Mouse (Mus musculus): ENCODE measurements around the gene Bnipl.

Bnipl gene

GRCm38 (mm10) chr3:95239971-95240370 lies 11.0 kb downstream of the Bnipl start:
- DNase-seq (ENCODE audit: extremely low spot score, low spot score) = no peak

DNA sequence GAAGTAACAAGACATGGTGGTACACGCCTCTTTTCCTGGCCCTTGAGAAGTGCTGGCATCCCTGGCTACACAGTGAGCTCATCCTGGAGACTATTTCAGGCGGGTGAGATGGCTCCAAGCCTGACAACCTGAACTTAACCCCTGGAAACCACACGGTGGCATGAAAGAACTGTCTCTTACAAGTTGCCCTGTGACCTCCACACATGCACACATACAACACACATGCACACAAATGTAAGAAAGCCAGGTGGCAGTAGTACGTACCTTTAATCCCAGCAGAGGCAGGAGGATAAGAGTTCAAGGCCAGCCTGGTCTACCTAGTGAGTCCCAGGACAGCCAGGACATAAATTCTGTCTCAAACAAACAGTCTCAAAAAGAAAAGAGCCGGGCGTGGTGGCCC lies 12.0 kb downstream of the Bnipl start:
- no peak for DNase-seq (ENCODE audit: extremely low spot score, low spot score)

- DNase-seq (ENCODE audit: extremely low spot score, low spot score) = no peak
Observed at GRCm38 (mm10) chr3:95237541-95238099, 13.4 kb downstream of the Bnipl start.

DNA sequence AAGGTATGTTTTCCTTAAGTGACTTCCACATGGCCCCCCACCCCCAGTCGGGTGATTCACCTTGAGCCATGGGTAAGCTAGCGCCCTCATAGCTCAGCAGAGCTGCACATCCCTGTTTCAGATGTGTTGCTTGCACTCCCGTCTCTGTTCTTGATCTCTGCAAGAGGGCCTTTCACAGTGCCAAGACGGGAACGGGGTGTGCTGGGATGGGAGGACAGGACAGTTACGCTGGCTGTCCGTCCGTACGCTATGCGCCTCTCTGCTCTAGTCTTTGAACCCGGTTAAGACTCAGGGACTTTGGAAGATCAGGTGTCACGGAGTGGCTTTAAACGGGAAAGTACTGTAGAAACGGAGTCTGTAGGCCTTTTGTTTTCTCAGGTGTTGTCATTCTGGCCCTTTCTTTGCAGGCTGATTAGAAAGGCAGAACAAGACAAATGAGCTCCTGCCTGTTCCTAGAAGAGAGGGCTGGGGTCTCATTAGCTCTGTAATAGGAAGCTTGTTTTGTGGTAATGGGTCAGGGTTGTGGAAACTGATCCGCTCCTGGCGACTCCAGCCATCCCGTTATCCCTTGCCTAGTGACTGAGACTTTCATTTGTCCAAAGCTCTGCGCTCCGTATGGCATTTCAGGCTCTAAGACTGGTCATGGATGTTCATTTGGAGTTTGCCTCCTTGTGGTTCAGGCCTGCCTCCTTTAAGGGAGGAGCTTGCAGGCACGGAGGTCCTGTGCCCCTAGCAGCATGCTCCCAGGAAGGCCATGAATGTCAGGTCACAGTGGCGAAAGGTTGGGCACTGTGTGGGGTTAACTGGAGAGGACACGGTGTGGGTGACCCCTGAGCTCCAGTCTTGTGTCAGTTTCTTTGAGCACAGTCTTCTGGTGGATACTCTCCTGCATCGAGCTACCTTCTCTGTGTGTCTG lies 15.3 kb downstream of the Bnipl start:
- no peak for DNase-seq (ENCODE audit: extremely low spot score, low spot score)

DNA sequence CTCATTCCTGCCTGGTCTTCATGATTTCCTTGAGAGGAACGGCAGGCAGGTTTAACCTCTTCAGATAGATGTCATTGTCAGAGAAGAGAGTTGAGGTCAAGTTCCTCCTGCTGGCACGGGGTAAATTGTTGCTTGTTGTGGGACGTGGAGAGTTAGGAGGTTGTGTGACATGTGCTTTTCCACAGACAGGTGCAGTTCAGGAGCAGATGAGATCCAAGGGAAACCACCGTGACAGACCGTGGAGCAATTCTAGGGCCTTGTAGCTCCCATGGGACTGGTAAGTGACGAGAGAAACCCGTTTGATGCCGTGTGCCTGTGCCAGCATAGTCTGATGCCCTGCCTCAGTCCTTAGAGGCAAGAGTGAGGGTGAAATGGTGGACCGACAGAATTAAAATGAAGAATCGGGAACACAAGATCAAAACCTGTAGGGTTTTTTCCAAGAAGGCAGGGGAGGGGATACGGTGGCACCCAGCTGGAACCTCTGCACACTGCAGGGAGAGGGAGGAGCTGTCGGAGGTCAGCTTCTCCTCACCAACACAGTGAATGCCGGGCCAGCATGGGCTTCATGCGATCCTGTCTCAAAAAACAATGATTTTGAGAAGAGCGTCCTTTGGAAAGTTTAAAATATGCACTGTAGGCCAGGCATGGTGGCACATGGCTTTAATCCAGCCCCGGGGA lies 17.6 kb downstream of the Bnipl start:
- no peak for DNase-seq (ENCODE audit: extremely low spot score, low spot score)

DNA sequence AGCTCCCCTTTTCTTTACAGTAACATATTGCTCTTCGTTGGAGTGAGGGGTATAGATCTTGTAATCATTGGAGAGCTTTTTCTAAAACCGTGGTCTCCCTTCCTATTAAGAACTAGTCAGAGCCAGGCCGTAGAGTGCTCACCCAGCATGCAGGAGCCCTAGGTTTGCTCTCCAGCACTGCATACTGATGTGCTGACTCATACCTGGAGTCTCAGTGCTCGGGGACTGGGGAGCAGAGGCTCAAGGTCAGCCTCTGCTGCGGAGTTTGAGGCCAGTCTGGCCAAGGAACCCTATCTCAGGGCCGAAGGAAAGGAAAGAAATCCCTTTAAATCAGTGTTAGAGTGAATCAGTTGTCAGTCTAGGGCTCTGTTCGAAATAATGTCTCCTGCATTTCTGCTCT lies 18.2 kb downstream of the Bnipl start:
- DNase-seq (ENCODE audit: extremely low spot score, low spot score) = no peak

DNA sequence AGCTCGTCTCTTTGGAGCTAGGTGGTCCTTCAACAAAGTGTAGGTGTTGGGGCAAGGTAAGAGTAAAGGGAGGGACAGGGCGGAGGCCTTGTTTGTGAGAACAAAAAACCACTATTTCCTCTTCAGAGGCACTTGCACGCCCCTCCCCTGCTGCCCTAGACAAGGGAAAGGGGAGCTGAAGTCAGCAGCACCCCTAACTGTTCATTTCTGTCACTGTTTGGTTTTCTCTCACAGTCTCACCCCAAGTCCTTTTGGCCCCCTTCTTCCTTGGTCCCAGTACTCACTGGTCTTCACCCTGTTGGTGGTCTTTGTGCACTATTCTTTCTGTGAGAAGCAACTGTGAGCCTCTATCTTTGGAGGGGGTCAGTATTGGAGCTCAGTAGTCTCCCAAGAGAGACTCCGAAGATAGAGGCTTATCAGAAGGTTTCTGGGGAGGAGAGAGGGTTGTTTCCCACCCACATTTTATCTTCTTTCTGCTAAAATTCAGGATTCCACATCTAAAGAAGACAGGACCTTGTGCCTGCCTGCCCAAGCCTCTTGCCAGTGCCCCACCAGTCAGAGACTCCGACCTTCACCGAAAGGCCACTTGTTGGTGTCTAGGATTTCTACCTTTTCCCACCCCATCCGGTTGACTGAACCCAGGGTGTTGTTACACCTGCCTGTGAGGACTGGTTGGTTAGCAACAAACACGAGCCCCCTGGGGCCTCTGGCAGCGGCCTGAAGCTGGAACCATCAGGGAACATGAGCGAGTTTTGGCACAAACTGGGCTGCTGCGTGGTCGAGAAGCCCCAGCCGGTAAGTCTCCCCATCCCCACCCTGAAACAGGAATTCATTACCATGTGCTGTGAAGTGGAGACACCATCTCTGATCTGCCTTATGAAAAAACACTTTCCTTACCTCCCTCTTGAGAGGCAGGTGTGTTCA lies 19.4 kb downstream of the Bnipl start, which contains the start of gene Mllt11:
Gene Mllt11, minus strand, starts transcription at position 874 of the 924 bp plus-strand sequence.
- no peak for DNase-seq (ENCODE audit: extremely low spot score, low spot score)

DNA sequence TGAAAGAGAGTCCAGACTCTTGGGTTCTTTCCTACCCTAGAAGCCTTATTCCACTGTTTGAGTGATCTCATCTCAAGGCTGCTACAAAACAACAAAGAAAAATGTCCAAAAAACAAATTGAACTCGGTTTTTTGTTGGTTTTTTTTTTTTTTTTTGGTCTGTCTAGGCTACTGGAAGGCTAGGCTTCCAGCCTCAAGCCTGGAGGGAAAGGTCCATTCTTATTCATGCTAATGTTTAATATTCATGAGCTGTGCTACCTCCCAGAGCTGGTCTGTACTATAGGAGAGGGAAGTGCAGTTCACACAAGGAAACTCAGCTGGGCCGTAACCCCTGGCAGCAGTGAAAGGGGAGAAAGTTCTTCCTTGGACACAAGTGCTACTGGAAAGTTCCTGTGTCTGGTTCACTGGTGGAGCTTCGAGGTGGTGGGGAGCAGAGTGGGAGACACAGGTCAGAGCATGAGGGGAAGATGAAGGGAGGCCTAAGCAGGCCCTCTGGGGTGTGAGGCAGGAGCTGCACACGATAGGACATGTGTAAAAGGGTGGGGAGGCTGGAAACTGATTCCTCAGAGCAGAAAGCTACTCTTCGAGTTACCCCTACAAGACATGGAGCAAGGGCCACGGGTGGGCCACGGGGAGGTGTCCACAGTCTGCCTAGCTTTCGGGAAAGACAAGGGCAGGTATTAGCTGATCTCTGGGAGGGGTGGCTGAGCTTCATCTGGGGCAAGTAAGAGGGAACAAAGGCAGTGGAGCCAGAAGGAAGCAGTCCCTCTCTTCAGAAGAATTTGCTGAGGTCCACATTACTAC lies 20.3 kb downstream of the Bnipl start:
- peak; percentile 24 for DNase-seq (ENCODE audit: extremely low spot score, low spot score)

DNA sequence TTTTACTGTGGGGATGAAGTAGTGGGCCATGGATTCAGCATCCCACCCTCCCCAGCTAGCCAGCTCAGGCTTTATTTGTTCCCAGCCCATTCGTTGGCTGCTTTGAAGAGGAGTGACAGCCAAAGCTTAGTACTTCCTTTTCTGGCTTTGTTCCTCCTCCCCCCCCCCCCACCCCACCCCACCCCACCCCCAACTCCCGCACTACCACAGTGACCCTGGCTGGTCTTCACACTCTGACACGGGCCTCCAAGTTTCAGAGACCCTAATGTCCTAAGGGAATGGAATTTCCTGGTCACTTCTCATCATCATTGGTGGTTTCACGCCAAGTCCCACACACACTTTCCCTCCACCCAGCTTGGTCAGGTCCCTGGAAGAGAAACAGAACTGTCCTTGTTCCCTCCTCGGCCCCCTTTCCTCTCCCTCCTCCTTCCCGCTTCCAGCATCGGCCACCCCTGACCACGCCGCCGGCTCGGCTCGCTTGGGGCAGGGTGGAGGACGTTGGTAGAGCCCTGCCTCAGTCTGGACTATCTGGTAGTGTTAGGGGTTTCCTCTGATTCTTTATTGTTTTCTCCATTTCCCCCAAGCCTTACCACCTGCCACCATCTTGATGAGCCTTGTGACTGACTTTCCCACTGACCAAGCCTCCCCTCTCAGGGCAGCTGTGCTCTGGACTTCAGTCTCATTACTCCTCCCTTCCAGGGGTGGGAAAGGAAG lies 21.1 kb downstream of the Bnipl start:
- DNase-seq (ENCODE audit: extremely low spot score, low spot score) = peak; percentile 57

DNA sequence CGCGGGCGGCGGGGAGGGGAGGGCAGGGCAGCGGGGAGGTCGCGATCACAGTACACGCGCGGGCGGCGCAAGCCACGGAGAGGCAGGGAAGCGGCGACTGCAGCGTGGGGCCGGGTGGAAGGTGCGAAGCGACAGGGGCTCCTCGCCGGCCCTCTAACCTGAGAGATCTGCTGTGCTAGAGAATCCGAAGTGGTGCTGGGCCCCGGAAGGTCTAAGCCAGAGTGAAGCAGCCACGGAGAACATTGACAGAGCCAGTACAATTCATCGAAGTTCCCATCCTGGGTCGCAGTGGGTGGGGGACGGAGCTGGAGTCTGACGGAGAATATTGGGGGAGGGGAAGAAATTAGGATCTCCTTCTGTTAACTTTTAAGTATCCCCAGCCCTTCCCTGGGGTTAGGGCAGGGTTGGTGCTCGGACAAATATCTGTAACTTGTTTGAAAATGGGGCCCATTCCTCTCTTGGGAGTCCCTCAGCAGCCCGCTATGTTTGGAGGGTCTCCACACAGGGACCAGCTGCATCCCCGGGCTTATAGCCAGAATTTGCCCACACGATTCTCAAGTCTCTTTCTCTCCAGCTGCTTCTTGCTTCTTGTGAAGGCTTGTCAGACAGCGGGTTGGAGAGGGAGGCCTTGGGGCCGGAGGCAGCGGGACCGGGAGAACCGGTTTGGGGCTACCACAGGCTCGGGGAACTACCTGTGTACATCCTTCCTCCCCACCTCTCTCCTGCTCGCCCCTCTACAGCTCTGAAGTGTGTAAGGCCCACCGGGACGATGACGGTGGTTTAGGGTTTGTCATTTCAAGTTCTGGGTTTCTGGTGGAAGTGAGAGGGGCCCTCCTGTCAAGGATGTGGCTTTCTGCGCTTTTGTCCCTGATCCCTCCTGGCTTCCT lies 21.9 kb downstream of the Bnipl start:
- peak; percentile 59 for DNase-seq (ENCODE audit: extremely low spot score, low spot score)

DNA sequence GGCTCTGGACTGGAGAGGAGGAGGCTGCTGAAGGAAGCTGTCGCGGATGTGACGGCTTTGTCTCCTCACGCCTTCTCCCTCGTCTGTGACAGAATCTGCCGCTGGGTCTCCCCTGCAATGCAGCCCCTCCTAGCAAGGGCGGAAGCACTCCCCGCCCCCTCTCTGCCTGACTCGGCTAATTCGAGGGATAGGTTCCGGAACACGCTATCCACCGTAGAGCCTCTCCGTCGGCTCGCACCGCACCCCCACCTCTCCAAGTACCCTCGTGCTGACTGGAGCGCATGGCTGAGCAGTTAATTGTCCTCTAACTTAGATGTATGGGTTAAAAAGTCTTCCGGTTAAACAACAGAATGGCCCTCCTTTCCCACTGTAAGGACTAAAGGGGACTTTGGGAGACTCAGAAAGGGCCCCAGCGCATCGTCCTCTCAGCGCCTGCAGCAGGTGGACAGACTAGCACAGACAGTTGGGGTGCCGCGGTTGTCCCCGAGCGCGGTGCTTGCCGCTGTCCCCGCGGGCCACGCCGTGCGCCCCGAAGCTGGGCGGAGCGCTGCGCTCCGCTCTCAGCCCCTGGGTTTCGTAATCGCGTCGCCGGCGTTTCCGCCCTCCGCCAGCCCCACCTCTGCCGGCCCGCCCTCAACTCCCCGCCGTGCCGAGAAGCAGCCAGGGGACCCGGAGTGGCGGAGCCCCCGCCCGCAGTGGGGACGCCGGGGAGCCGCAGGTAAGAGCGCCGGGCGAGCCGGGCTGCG lies 22.7 kb downstream of the Bnipl start, which contains the start of gene Cdc42se1:
Gene Cdc42se1, plus strand, starts transcription at position 585 of the 746 bp plus-strand sequence.
- peak; percentile 88 for DNase-seq (ENCODE audit: extremely low spot score, low spot score)

DNA sequence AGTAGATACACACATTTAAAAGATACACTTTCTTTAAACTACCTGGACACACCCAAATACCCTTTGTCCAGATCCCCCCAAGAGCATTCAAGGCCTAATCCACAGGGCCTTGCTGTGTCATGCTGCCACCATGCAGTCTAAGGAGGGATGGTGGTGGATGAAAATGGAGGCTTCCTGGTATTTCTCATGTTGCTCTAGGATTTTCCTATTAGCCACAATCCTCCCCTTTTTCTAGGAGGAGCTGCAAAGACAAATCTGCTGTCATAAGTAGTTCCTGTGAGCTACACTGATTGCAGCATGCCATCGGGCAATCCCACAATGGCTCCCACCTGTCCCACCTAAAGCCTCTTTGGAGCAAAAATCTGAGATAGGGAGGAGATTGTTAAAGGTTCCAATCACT lies 23.8 kb downstream of the Bnipl start:
- no peak for DNase-seq (ENCODE audit: extremely low spot score, low spot score)

- DNase-seq (ENCODE audit: extremely low spot score, low spot score) = no peak
Observed at GRCm38 (mm10) chr3:95224295-95224694, 26.7 kb downstream of the Bnipl start.

DNA sequence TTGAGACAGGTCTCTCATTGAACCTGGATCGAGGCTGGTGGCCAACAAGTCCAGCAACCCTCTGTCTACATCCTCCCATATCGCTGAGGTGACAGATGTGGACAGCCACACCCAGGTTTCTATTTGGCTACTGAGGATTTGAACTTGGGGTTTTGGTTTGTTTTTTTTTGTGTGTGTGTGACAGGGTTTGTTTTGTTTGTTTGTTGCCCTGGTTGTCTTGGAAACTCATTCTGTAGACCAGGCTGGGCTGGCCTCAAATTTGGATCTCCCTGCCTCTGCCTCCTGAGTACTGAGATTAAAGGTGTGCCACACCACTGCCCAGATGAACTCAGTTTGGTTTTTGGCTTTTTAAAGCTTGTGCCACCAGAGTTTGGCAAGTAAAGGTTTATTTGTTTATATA lies 28.0 kb downstream of the Bnipl start:
- no peak for DNase-seq (ENCODE audit: extremely low spot score, low spot score)

- DNase-seq (ENCODE audit: extremely low spot score, low spot score) = peak; percentile 30
Observed at GRCm38 (mm10) chr3:95218466-95219137, 32.4 kb downstream of the Bnipl start.

GRCm38 (mm10) chr3:95217255-95218134 lies 33.5 kb downstream of the Bnipl start, which contains the start of gene Gabpb2:
Gene Gabpb2 (minus strand): TSS chr3:95217916.
- DNase-seq (ENCODE audit: extremely low spot score, low spot score) = peak; percentile 95

All from neural tube, embryonic 10.5 days (tissue).